Mouse (Mus musculus) small intestine, adult 2 months (tissue): ENCODE measurements around the gene Nrbp1. TPM values are rescaled to one million over a fixed set of nuclear protein-coding genes. Genes with fewer than 3 reads are reported as not detected.

Experiments
- H3K27ac ChIP-seq: fragments of 200-500 bp; 2 replicates; pipeline ENCODE4 v1.5.1; 2012; ENCODE audit warnings: low read depth, low read length, control low read depth, inconsistent platforms; ENCODE audit not compliant: insufficient read depth
- H3K27me3 ChIP-seq: fragments of 200-500 bp; 2 replicates; pipeline ENCODE4 v1.6.1; 2012; ENCODE audit warnings: mild to moderate bottlenecking, moderate library complexity, low read length, inconsistent platforms; ENCODE audit not compliant: control insufficient read depth, insufficient read depth
- H3K36me3 ChIP-seq: fragments of 200-500 bp; 2 replicates; pipeline ENCODE4 v1.6.1; 2012; ENCODE audit warnings: mild to moderate bottlenecking, low read length, control low read depth, inconsistent platforms; ENCODE audit not compliant: control insufficient read depth, insufficient read depth
- H3K4me1 ChIP-seq: fragments of 200-500 bp; 2 replicates; pipeline ENCODE4 v1.6.1; 2012; ENCODE audit warnings: low read length, inconsistent platforms, mixed read lengths; ENCODE audit not compliant: control insufficient read depth, insufficient read depth, insufficient read length
- H3K4me3 ChIP-seq: fragments of 200-500 bp; 2 replicates; pipeline ENCODE4 v1.5.1; 2012; ENCODE audit warnings: low read depth, mild to moderate bottlenecking, control low read depth, inconsistent platforms, low read length, moderate library complexity
- CTCF ChIP-seq: fragments of 200-500 bp; IDR thresholded peaks from 2 replicates; pipeline ENCODE4 v1.5.1; 2012; ENCODE audit warnings: low read depth, mild to moderate bottlenecking, control low read depth, inconsistent platforms, low read length, moderate library complexity, mixed read lengths; ENCODE audit not compliant: insufficient replicate concordance, insufficient read length; ENCODE audit errors: extremely low read depth
- POLR2A ChIP-seq: fragments of 200-500 bp; IDR thresholded peaks from 2 replicates; pipeline ENCODE4 v1.6.1; 2012; ENCODE audit warnings: low read depth, mild to moderate bottlenecking, control low read depth, inconsistent platforms, low read length, moderate library complexity
- WGBS: fragments of 180-500 bp; shearing (Covaris S2); methylation state at CpG from one replicate; pipeline ENCODE4 v1.1.7; 2018; 5-methylcytosine and 5-hydroxymethylcytosine counted together
- polyA plus RNA-seq: library from polyadenylated mRNA; depleted of rRNA; stranded (reverse); fragments of >200 nt; gene quantifications from 2 replicates; pipeline ENCODE4 v1.2.3, GENCODE M21; 2012

The Nrbp1 gene
- polyA plus RNA-seq, 1 experiment = 232 TPM

GRCm38 (mm10) chr5:31226641-31227040 lies 14.0 kb upstream of the Nrbp1 start:
- 62% methylated on average over 1 of the region's 1 CpGs for WGBS
- Histone ChIP-seq H3K4me1 (no peaks in the 10 kb centered on the region), H3K4me3 (no peak overlapping the region), H3K27me3 (no peaks in the 10 kb centered on the region), H3K36me3 (no peaks in the 10 kb centered on the region), H3K27ac (no peak overlapping the region)
- no peak for TF ChIP-seq POLR2A
- TF ChIP-seq CTCF = no peak

- H3K36me3 ChIP-seq = peaks cover 25% of the 10 kb centered on the region
- peak overlapping the region; percentile 34 for H3K27ac ChIP-seq
- TF ChIP-seq POLR2A (no peak), CTCF (no peak)
- peak overlapping the region; percentile 71 for H3K4me3 ChIP-seq
- no peaks in the 10 kb centered on the region for H3K27me3 ChIP-seq
- no peaks in the 10 kb centered on the region for H3K4me1 ChIP-seq
- under 1% methylated on average over 13 of the region's 13 CpGs for WGBS
These were observed 914 bp downstream of the Nrbp1 start for GRCm38 (mm10) chr5:31241522-31242034.

- Histone ChIP-seq H3K36me3 (peaks cover 30% of the 10 kb centered on the region), H3K4me1 (no peaks in the 10 kb centered on the region), H3K4me3 (no peak overlapping the region), H3K27me3 (no peaks in the 10 kb centered on the region), H3K27ac (no peak overlapping the region)
- WGBS = 11% methylated on average over 10 of the region's 10 CpGs
- TF ChIP-seq POLR2A = no peak
- TF ChIP-seq CTCF = no peak
These were observed 1.5 kb downstream of the Nrbp1 start for GRCm38 (mm10) chr5:31242191-31242590.

- Histone ChIP-seq H3K4me1 (peaks cover 14% of the 10 kb centered on the region), H3K4me3 (no peak overlapping the region), H3K27me3 (no peaks in the 10 kb centered on the region), H3K27ac (no peak overlapping the region), H3K36me3 (peaks cover 56% of the 10 kb centered on the region)
- 82% methylated on average over 4 of the region's 4 CpGs for WGBS
- TF ChIP-seq POLR2A (no peak), CTCF (no peak)
These were observed 10.1 kb downstream of the Nrbp1 start for GRCm38 (mm10) chr5:31250716-31251115.

- Histone ChIP-seq H3K27me3 (no peaks in the 10 kb centered on the region), H3K36me3 (peaks cover 50% of the 10 kb centered on the region), H3K4me3 (peak within 1 kb of the TSS; percentile 82), H3K4me1 (peaks cover 14% of the 10 kb centered on the region), H3K27ac (peak within 1 kb of the TSS; percentile 80)
- no peak for TF ChIP-seq CTCF
- TF ChIP-seq POLR2A = peak; percentile 53; the same call in 1 of the 2 replicates
- 26% methylated on average over 47 of the region's 47 CpGs for WGBS
These were observed 11.0 kb downstream of the Nrbp1 start, which contains the start of gene Krtcap3 for GRCm38 (mm10) chr5:31251541-31252101. TSS of gene Krtcap3 (plus strand) at chr5:31251691.

GRCm38 (mm10) chr5:31252151-31252550 lies 11.5 kb downstream of the Nrbp1 start:
- Histone ChIP-seq H3K27ac (peak overlapping the region; percentile 80), H3K4me3 (peak overlapping the region; percentile 82), H3K27me3 (no peaks in the 10 kb centered on the region), H3K4me1 (peaks cover 14% of the 10 kb centered on the region), H3K36me3 (peaks cover 47% of the 10 kb centered on the region)
- 24% methylated on average over 10 of the region's 10 CpGs for WGBS
- TF ChIP-seq POLR2A (no peak), CTCF (no peak)

- Histone ChIP-seq H3K4me1 (peaks cover 14% of the 10 kb centered on the region), H3K36me3 (peaks cover 41% of the 10 kb centered on the region), H3K27ac (peak overlapping the region; percentile 95), H3K4me3 (peak overlapping the region; percentile 82), H3K27me3 (no peaks in the 10 kb centered on the region)
- TF ChIP-seq CTCF (no peak), POLR2A (no peak)
- 46% methylated on average over 16 of the region's 16 CpGs for WGBS
These were observed 12.3 kb downstream of the Nrbp1 start for GRCm38 (mm10) chr5:31252795-31253545.
